Mouse (Mus musculus) CD8-positive naive resting alpha-beta T cell, adult 2 months (primary cell): Measurements from ENCODE around the gene Hnf4a.
"Not testable (repeated sequence)": the region's sequence is repeated elsewhere in the genome, so short reads cannot be mapped to it uniquely, and the experiment has no call there.

Source experiments
- DNase-seq, 2 experiments: peaks; one replicate each; pipeline ENCODE4 v3.0.0; 2022; ENCODE audit warnings: low read depth in 2 of 2, low spot score in 2 of 2

Gene Hnf4a

GRCm38 (mm10) chr2:163617232-163617863 is 110.7 kb downstream of the Hnf4a start:
- no peak for DNase-seq

DNA sequence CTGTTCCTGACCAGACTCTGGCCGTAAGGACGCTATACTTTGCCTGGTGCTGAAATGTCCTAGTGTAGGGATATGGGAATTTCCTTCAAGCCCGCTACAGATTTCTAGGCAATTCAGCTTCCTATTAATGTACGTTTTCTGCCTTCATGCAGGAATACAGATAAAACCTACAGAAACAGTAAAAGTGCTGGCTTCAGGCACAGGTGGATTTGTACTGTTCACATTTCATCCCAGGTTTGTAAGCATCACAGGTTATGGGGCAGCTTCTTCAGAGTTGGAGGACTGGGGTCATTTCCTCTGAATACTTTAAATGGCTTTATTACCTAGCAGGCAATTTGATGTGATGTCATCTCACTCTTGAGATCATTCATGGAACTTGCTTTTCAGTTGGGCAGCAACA is 111.3 kb downstream of the Hnf4a start:
- no peak for DNase-seq

DNA sequence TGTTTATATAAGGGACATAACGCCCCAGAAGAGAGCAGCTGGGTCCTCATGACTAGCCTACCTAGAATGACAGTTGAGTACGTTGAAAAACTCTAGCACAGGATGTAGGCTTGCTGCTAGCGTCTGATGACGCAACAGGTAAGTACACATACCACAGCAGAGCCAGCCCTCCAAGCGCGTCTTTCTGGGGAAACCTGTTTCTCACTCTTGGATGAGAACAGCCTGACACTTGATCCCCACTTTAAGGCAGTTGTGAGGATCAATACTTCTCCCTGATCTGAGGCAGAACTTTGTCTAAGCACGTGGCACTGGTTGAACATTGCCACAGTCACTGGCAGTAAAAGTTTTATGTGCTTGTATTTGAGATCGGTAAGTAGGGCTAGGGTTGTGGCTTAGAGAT is 113.8 kb downstream of the Hnf4a start:
- no peak for DNase-seq

DNA sequence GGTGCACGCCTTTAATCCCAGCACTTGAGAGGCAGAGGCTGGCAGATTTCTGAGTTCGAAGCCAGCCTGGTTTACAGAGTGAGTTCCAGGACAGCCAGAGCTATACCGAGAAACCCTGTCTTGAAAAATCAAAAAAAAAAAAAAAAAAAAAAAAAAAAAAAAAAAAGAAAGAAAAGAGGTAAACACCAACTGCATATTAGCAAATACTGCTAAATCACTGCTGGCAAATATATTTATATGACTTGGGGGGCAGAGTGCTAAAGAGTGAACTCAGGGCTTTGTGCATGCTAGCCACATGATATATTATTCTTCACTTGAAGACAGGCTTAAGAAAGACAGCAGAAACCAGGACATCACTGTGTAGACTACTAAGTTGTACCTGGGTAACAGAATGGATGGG is 114.8 kb downstream of the Hnf4a start:
- DNase-seq, result not testable (repeated sequence)
